Mouse (Mus musculus) MEL (cell line): Measurements from ENCODE around the gene 1700025G04Rik. TPM values are rescaled to one million over a fixed set of nuclear protein-coding genes. Genes with fewer than 3 reads are reported as not detected.

Experiments used
- DNase-seq: peaks from one replicate; pipeline ENCODE4 v3.0.0; 2011; ENCODE audit warnings: low read depth, low spot score
- H3K27ac ChIP-seq: 2 replicates; pipeline ENCODE4 v1.5.1; 2012; ENCODE audit warnings: low read depth, mild to moderate bottlenecking, control low read depth, low read length, moderate library complexity; ENCODE audit not compliant: control insufficient read depth
- H3K27me3 ChIP-seq, 2 experiments: fragments of 150-350 bp in 1 of 2; sonication (generic) in 1 of 2; 2 replicates each; pipeline ENCODE4 v1.6.1; 2012; ENCODE audit warnings: low read length in 2 of 2, mild to moderate bottlenecking in 2 of 2, improper control_type of control experiment in 1 of 2, moderate library complexity in 1 of 2; ENCODE audit not compliant: insufficient read depth in 2 of 2, control insufficient read depth in 1 of 2
- H3K36me3 ChIP-seq, 2 experiments: 2 replicates each; pipeline ENCODE4 v1.6.1; 2012 to 2014; ENCODE audit warnings: low read length in 2 of 2, improper control_type of control experiment in 1 of 2, inconsistent platforms in 1 of 2, mild to moderate bottlenecking in 1 of 2; ENCODE audit not compliant: insufficient read depth in 2 of 2, control insufficient read depth in 1 of 2
- H3K4me1 ChIP-seq, 2 experiments: fragments of 150-350 bp in 1 of 2; sonication (generic) in 1 of 2; 2 replicates each; pipeline ENCODE4 v1.6.1; 2012; ENCODE audit warnings: low read length in 2 of 2, improper control_type of control experiment in 1 of 2, mild to moderate bottlenecking in 1 of 2; ENCODE audit not compliant: insufficient read depth in 2 of 2, control insufficient read depth in 1 of 2
- H3K4me3 ChIP-seq, 2 experiments: fragments of 150-350 bp in 1 of 2; sonication (generic) in 1 of 2; 2 replicates each; pipeline ENCODE4 v1.5.1; 2012; ENCODE audit warnings: low read depth in 2 of 2, low read length in 2 of 2, mild to moderate bottlenecking in 2 of 2, moderate library complexity in 2 of 2, control low read depth in 1 of 2, improper control_type of control experiment in 1 of 2; ENCODE audit not compliant: control insufficient read depth in 1 of 2, insufficient read depth in 1 of 2
- H3K79me2 ChIP-seq: 2 replicates; pipeline ENCODE4 v1.6.1; 2012; ENCODE audit warnings: mild to moderate bottlenecking, low read length, moderate library complexity; ENCODE audit not compliant: control insufficient read depth, poor library complexity, insufficient read depth
- H3K9ac ChIP-seq: 2 replicates; pipeline ENCODE4 v1.6.1; 2012; ENCODE audit warnings: low read depth, mild to moderate bottlenecking, control low read depth, low read length, moderate library complexity; ENCODE audit not compliant: control insufficient read depth, poor library complexity, severe bottlenecking
- H3K9me3 ChIP-seq: fragments of 150-350 bp; sonication (generic); replicated peaks from 2 replicates; pipeline ENCODE4 v1.6.1; 2012; ENCODE audit warnings: mild to moderate bottlenecking, low read length, improper control_type of control experiment, moderate library complexity; ENCODE audit not compliant: insufficient read depth
- BHLHE40 ChIP-seq: IDR thresholded peaks from 2 replicates; pipeline ENCODE4 v1.6.1; 2012; ENCODE audit warnings: low read depth, mild to moderate bottlenecking, inconsistent platforms, low read length, improper control_type of control experiment, borderline replicate concordance
- CHD1 ChIP-seq: IDR thresholded peaks from 2 replicates; pipeline ENCODE4 v1.6.1; 2012; ENCODE audit warnings: low read depth, mild to moderate bottlenecking, inconsistent platforms, low read length, improper control_type of control experiment
- CTCF ChIP-seq, 3 experiments: IDR thresholded peaks in 2 of 3; conservative IDR thresholded peaks in 1 of 3; 2 replicates each; pipeline ENCODE4 v1.5.1; 2011 to 2012; ENCODE audit warnings: low read length in 3 of 3, low read depth in 2 of 3, mild to moderate bottlenecking in 2 of 3, improper control_type of control experiment in 1 of 3, inconsistent platforms in 1 of 3, mixed read lengths in 1 of 3, moderate library complexity in 1 of 3; ENCODE audit not compliant: control insufficient read depth in 1 of 3, insufficient read depth in 1 of 3, poor library complexity in 1 of 3, severe bottlenecking in 1 of 3
- E2F4 ChIP-seq: IDR thresholded peaks from 2 replicates; pipeline ENCODE4 v1.6.1; 2011; ENCODE audit warnings: low read depth, low read length, improper control_type of control experiment, borderline replicate concordance
- ELF1 ChIP-seq: IDR thresholded peaks from 2 replicates; pipeline ENCODE4 v1.6.1; 2014; ENCODE audit warnings: low read depth, mild to moderate bottlenecking, inconsistent platforms, low read length, improper control_type of control experiment, moderate library complexity
- ETS1 ChIP-seq: IDR thresholded peaks from 2 replicates; pipeline ENCODE4 v1.6.1; 2012; ENCODE audit warnings: low read depth, mild to moderate bottlenecking, inconsistent platforms, low read length, improper control_type of control experiment, moderate library complexity
- GATA1 ChIP-seq: IDR thresholded peaks from 2 replicates; pipeline ENCODE4 v1.6.1; 2011; ENCODE audit warnings: low read depth, low read length, improper control_type of control experiment
- JUND ChIP-seq: IDR thresholded peaks from 2 replicates; pipeline ENCODE4 v1.6.1; 2011; ENCODE audit warnings: low read depth, mild to moderate bottlenecking, improper control_type of control experiment, low read length
- MAX ChIP-seq: IDR thresholded peaks from 2 replicates; pipeline ENCODE4 v1.6.1; 2011; ENCODE audit warnings: low read length, improper control_type of control experiment
- MYB ChIP-seq: IDR thresholded peaks from 2 replicates; pipeline ENCODE4 v1.6.1; 2011; ENCODE audit warnings: mild to moderate bottlenecking, low read depth, low read length, improper control_type of control experiment
- NELFE ChIP-seq: IDR thresholded peaks from 2 replicates; pipeline ENCODE4 v1.6.1; 2011; ENCODE audit warnings: low read depth, low read length, improper control_type of control experiment
- POLR2AphosphoS2 ChIP-seq: IDR thresholded peaks from 2 replicates; pipeline ENCODE4 v1.6.1; 2011; ENCODE audit warnings: low read length, improper control_type of control experiment
- POLR2AphosphoS5 ChIP-seq: IDR thresholded peaks from 2 replicates; pipeline ENCODE4 v1.6.1; 2012; ENCODE audit warnings: low read depth, borderline replicate concordance, mild to moderate bottlenecking, inconsistent platforms, low read length, moderate library complexity, mixed read lengths
- RAD21 ChIP-seq: IDR thresholded peaks from 2 replicates; pipeline ENCODE4 v1.6.1; 2011; ENCODE audit warnings: mild to moderate bottlenecking, low read depth, low read length, improper control_type of control experiment
- RCOR1 ChIP-seq: IDR thresholded peaks from 2 replicates; pipeline ENCODE4 v1.6.1; 2012; ENCODE audit warnings: low read depth, mild to moderate bottlenecking, inconsistent platforms, low read length, improper control_type of control experiment
- SIN3A ChIP-seq: IDR thresholded peaks from 2 replicates; pipeline ENCODE4 v1.6.1; 2012; ENCODE audit warnings: low read length, improper control_type of control experiment, inconsistent platforms
- SMC3 ChIP-seq: IDR thresholded peaks from 2 replicates; pipeline ENCODE4 v1.6.1; 2011; ENCODE audit warnings: low read depth, low read length, improper control_type of control experiment
- TBP ChIP-seq: IDR thresholded peaks from 2 replicates; pipeline ENCODE4 v1.8.0; 2011; ENCODE audit warnings: low read depth, low read length, improper control_type of control experiment
- TCF12 ChIP-seq: IDR thresholded peaks from 2 replicates; pipeline ENCODE4 v1.6.1; 2014; ENCODE audit warnings: low read depth, mild to moderate bottlenecking, inconsistent platforms, low read length, improper control_type of control experiment, moderate library complexity
- UBTF ChIP-seq: IDR thresholded peaks from 2 replicates; pipeline ENCODE4 v1.6.1; 2012; ENCODE audit warnings: low read depth, mild to moderate bottlenecking, inconsistent platforms, low read length, improper control_type of control experiment, moderate library complexity, borderline replicate concordance; ENCODE audit not compliant: insufficient read depth
- USF1 ChIP-seq: IDR thresholded peaks from 2 replicates; pipeline ENCODE4 v1.6.1; 2014; ENCODE audit warnings: low read depth, mild to moderate bottlenecking, inconsistent platforms, low read length, improper control_type of control experiment, moderate library complexity
- USF2 ChIP-seq, 2 experiments: IDR thresholded peaks; 2 replicates each; pipeline ENCODE4 v1.6.1; 2011 to 2012; ENCODE audit warnings: improper control_type of control experiment in 2 of 2, low read length in 2 of 2, borderline replicate concordance in 1 of 2, inconsistent platforms in 1 of 2, low read depth in 1 of 2, mild to moderate bottlenecking in 1 of 2; ENCODE audit not compliant: insufficient read depth in 1 of 2
- ZKSCAN1 ChIP-seq: IDR thresholded peaks from 2 replicates; pipeline ENCODE4 v1.6.1; 2012; ENCODE audit warnings: low read depth, mild to moderate bottlenecking, inconsistent platforms, low read length, improper control_type of control experiment, moderate library complexity
- ZMIZ1 ChIP-seq: IDR thresholded peaks from 2 replicates; pipeline ENCODE4 v1.6.1; 2012; ENCODE audit warnings: low read depth, mild to moderate bottlenecking, inconsistent platforms, low read length, improper control_type of control experiment, moderate library complexity
- ZNF384 ChIP-seq: IDR thresholded peaks from 2 replicates; pipeline ENCODE4 v1.6.1; 2012; ENCODE audit warnings: low read depth, mild to moderate bottlenecking, inconsistent platforms, low read length, improper control_type of control experiment
- polyA plus RNA-seq, 2 experiments: library from polyadenylated mRNA; stranded (reverse) in 1 of 2; unstranded in 1 of 2; fragments of >175 nt in 1 of 2; fragments of >200 nt in 1 of 2; gene quantifications; 2 replicates each; pipeline versions ENCODE4 v1.2.1 to v1.2.4; 2012; ENCODE audit warnings: low replicate concordance in 2 of 2, low read depth in 1 of 2; ENCODE audit not compliant: insufficient read length in 2 of 2, insufficient read depth in 1 of 2, missing spikeins in 1 of 2
- total RNA-seq: library from RNA; depleted of rRNA; stranded (reverse); fragments of 300-350 nt; gene quantifications from 2 replicates; pipeline ENCODE4 v1.2.3, GENCODE M21; 2012

Gene 1700025G04Rik
- total and polyA plus RNA-seq, 3 experiments: 0.04 to 0.91 TPM; not detected in 1

GRCm38 (mm10) chr1:151968126-151968525, 121.8 kb downstream of the 1700025G04Rik start:
- H3K27me3 ChIP-seq: no peaks in the 10 kb centered on the region; a peak in 2 of 4 replicates
- TF ChIP-seq USF2 (IDR thresholded peaks at IDR 0.05; ENCODE audit: borderline replicate concordance in 1 of 2, insufficient read depth in 1 of 2, low read depth in 1 of 2, low read length in 2 of 2) (no peak), TBP (no peak), TCF12 (no peak), SIN3A (no peak), MYB (no peak), CHD1 (no peak), POLR2AphosphoS5 (no peak), BHLHE40 (no peak), SMC3 (no peak), NELFE (no peak), CTCF (IDR thresholded peaks at IDR 0.05 in 2 of 3, conservative IDR thresholded peaks at IDR 0.05 in 1 of 3; ENCODE audit: control insufficient read depth in 1 of 3, insufficient read depth in 1 of 3, low read depth in 2 of 3, low read length in 3 of 3, poor library complexity in 1 of 3, severe bottlenecking in 1 of 3) (no peak), UBTF (no peak), RAD21 (no peak), ETS1 (no peak), GATA1 (no peak), ELF1 (no peak), POLR2AphosphoS2 (no peak), ZNF384 (no peak), JUND (no peak), MAX (no peak)
- no peak overlapping the region for H3K9ac ChIP-seq
- H3K9me3 ChIP-seq: no peaks in the 10 kb centered on the region
- DNase-seq: no peak
- no peaks in the 10 kb centered on the region for H3K4me1 ChIP-seq
- H3K4me3 ChIP-seq: no peak overlapping the region
- no peaks in the 10 kb centered on the region for H3K79me2 ChIP-seq
- H3K36me3 ChIP-seq: no peaks in the 10 kb centered on the region
- no peak overlapping the region for H3K27ac ChIP-seq

GRCm38 (mm10) chr1:151964811-151965210, 125.1 kb downstream of the 1700025G04Rik start:
- no peak overlapping the region for H3K27ac ChIP-seq
- no peak for TF ChIP-seq JUND
- no peak for TF ChIP-seq RCOR1
- TF ChIP-seq USF2 (IDR thresholded peaks at IDR 0.05; ENCODE audit: borderline replicate concordance in 1 of 2, insufficient read depth in 1 of 2, low read depth in 1 of 2, low read length in 2 of 2): no peak
- no peak for TF ChIP-seq E2F4
- no peak for TF ChIP-seq BHLHE40
- no peak for TF ChIP-seq TCF12
- TF ChIP-seq USF1: no peak
- TF ChIP-seq ZKSCAN1: no peak
- TF ChIP-seq MAX: no peak
- TF ChIP-seq ZMIZ1: no peak
- TF ChIP-seq ETS1: no peak
- TF ChIP-seq SIN3A: no peak
- no peaks in the 10 kb centered on the region for H3K9me3 ChIP-seq
- H3K9ac ChIP-seq: no peak overlapping the region
- no peak for DNase-seq
- no peaks in the 10 kb centered on the region for H3K36me3 ChIP-seq
- H3K4me1 ChIP-seq: no peaks in the 10 kb centered on the region
- no peaks in the 10 kb centered on the region for H3K79me2 ChIP-seq
- peaks cover 0 to 2% of the 10 kb centered on the region in 2 experiments; a peak in 3 of 4 replicates for H3K27me3 ChIP-seq
- no peak overlapping the region for H3K4me3 ChIP-seq
